Mouse (Mus musculus): ENCODE data around the gene Lpar3.

DNA sequence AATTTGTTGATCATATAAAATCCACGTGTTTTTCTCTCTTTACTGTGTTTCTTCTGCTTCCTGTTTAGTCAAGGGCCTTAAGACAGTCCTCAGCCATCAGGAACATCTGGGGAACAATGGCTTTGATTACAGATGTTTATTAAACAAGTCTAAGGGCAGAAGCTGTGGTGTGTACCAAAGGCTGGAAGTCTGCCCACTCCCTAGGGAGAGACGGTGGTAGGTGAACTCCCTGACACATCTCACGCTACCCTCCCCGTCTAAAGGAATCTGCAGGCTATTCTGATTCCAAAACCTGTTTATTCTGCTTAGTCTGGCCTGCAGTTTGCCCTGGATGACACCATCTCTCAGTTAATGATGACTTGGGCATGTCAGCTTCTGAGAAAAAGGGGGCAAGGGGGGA, 13.0 kb downstream of the Lpar3 start:
- TF ChIP-seq CTCF (IDR thresholded peaks at IDR 0.05; ENCODE audit: control insufficient read depth, insufficient read depth, insufficient read length) (no peak), CEBPB (IDR thresholded peaks at IDR 0.05; ENCODE audit: low read depth) (no peak), MAX (IDR thresholded peaks at IDR 0.05) (no peak), MYOG (IDR thresholded peaks at IDR 0.05; ENCODE audit: control insufficient read depth, extremely low read depth, insufficient read length) (no peak), FOSL1 (IDR thresholded peaks at IDR 0.05; ENCODE audit: insufficient read depth, low read length, poor library complexity, severe bottlenecking) (no peak), USF1 (IDR thresholded peaks at IDR 0.05; ENCODE audit: low read depth) (no peak)

Data from C2C12 (cell line).